In the genomic region with DNA sequence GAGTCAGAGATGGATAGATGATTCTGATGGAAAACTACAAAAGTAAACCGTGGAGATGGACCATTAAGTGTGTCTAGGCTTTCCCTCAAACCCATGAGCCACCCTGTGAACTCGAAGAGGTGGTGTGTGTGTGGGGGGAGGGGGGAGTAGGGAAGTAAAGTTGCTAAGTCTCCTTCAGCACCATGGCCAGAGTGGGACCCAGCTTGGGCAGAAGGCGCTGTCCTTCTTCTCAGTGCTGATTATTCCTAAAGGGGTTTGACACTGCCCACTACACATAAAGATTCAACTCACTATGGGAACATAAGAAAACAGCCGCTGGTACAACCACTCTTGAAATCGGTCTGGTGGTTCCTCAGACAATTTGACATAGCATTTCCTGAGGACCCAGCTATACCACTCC, we compare ENCODE assay signal across 11 mouse cellular contexts. TPM values are rescaled to one million over a fixed set of nuclear protein-coding genes. Genes with fewer than 3 reads are reported as not detected.
A peak's percentile ranks its signal among the peaks of the same experiment; 100 is the strongest.
DNase-seq lines count a peak whose midpoint lies in the region; ATAC-seq and TF ChIP-seq lines count a peak whose summit lies in the region.
"Had no signal": no experiment of that assay in that cellular context is flagged by ENCODE, and none has a peak within 500 bp of the region (broad histone marks: within the 10 kb centered on the region; RNA-seq: fewer than 3 reads in every experiment).

No protein-coding gene starts in this region.

- no peak for ATAC-seq in heart, postnatal 0 days (ENCODE audit: insufficient read depth, low read depth)
- no peak for ATAC-seq in midbrain, embryonic 14.5 days (ENCODE audit: low FRiP score, low TSS enrichment)
- ATAC-seq in midbrain, embryonic 11.5 days (ENCODE audit: low FRiP score) = no peak

- no peak for TF ChIP-seq CTCF in heart, postnatal 0 days (IDR thresholded peaks at IDR 0.05; ENCODE audit: low read depth)

- H3K4me3 ChIP-seq in heart, postnatal 0 days (ENCODE audit: low read depth, low read length) = no peak overlapping the region
- no peak overlapping the region for H3K4me3 ChIP-seq in heart, embryonic 10.5 days
- H3K4me3 ChIP-seq in midbrain, embryonic 14.5 days (replicated peaks; ENCODE audit: low read depth, low read length) = no peak overlapping the region
- H3K4me3 ChIP-seq in midbrain, embryonic 11.5 days (ENCODE audit: low read depth, low read length) = no peak overlapping the region

- DNase-seq in heart, postnatal 0 days (ENCODE audit: low spot score) = peak; percentile 45
- DNase-seq in heart, embryonic 10.5 days (ENCODE audit: low spot score) = no peak
- DNase-seq in midbrain, embryonic 14.5 days = peak; percentile 37
- no peak for DNase-seq in midbrain, embryonic 11.5 days (ENCODE audit: low spot score, missing footprints)
- peak; percentile 20 for DNase-seq in embryo, embryonic 11.5 days (ENCODE audit: low read depth, low spot score)
- DNase-seq in retina, postnatal 1 day = peak; percentile 26
- DNase-seq in gastrocnemius, postnatal 14 days = no peak
- DNase-seq in layer of hippocampus, adult 8-10 months (ENCODE audit: low spot score in 2 of 2) = no peak
- DNase-seq: cerebellum, adult 11-12 months; thymus, postnatal 14 days had no signal

- WGBS in heart, postnatal 0 days = 36% methylated on average over 5 of the region's 5 CpGs
- 31% methylated on average over 5 of the region's 5 CpGs for WGBS in heart, embryonic 10.5 days
- 42% methylated on average over 5 of the region's 5 CpGs for WGBS in midbrain, embryonic 14.5 days
- 44% methylated on average over 5 of the region's 5 CpGs for WGBS in midbrain, embryonic 11.5 days

- H3K9ac ChIP-seq in heart, postnatal 0 days (replicated peaks; ENCODE audit: low read depth, low read length) = no peak overlapping the region
- no peak overlapping the region for H3K9ac ChIP-seq in midbrain, embryonic 14.5 days (replicated peaks; ENCODE audit: low read length)
- no peak overlapping the region for H3K9ac ChIP-seq in midbrain, embryonic 11.5 days (ENCODE audit: low read length)

- intact Hi-C loops in gastrocnemius, postnatal 14 days (cut with DNase I; ENCODE audit: low total_unique reads) = no loop called here

- H3K9me3 ChIP-seq in heart, postnatal 0 days (replicated peaks; ENCODE audit: control insufficient read depth, low read length) = no peaks in the 10 kb centered on the region
- H3K9me3 ChIP-seq in heart, embryonic 10.5 days = no peaks in the 10 kb centered on the region
- H3K9me3 ChIP-seq in midbrain, embryonic 14.5 days (ENCODE audit: control insufficient read depth, low read length) = no peaks in the 10 kb centered on the region
- H3K9me3 ChIP-seq in midbrain, embryonic 11.5 days (ENCODE audit: control insufficient read depth, low read length) = no peaks in the 10 kb centered on the region

- no peaks in the 10 kb centered on the region for H3K36me3 ChIP-seq in heart, postnatal 0 days (replicated peaks; ENCODE audit: control insufficient read depth, insufficient read depth, low read length)
- no peaks in the 10 kb centered on the region for H3K36me3 ChIP-seq in heart, embryonic 10.5 days
- no peaks in the 10 kb centered on the region for H3K36me3 ChIP-seq in midbrain, embryonic 14.5 days (ENCODE audit: control insufficient read depth, insufficient read depth, low read length)
- no peaks in the 10 kb centered on the region for H3K36me3 ChIP-seq in midbrain, embryonic 11.5 days (ENCODE audit: control insufficient read depth, insufficient read depth, low read length)

- H3K4me1 ChIP-seq in heart, postnatal 0 days (ENCODE audit: control insufficient read depth, insufficient read depth) = no peaks in the 10 kb centered on the region
- H3K4me1 ChIP-seq in heart, embryonic 10.5 days = no peaks in the 10 kb centered on the region
- H3K4me1 ChIP-seq in midbrain, embryonic 14.5 days (ENCODE audit: control insufficient read depth, insufficient read depth, low read length) = peaks cover 8% of the 10 kb centered on the region
- no peaks in the 10 kb centered on the region for H3K4me1 ChIP-seq in midbrain, embryonic 11.5 days (ENCODE audit: control insufficient read depth, insufficient read depth, low read length)

- H3K27ac ChIP-seq in heart, postnatal 0 days (ENCODE audit: low read depth) = no peak overlapping the region
- H3K27ac ChIP-seq in heart, embryonic 10.5 days = no peak overlapping the region
- H3K27ac ChIP-seq in midbrain, embryonic 14.5 days (replicated peaks; ENCODE audit: low read depth, low read length) = no peak overlapping the region
- H3K27ac ChIP-seq in midbrain, embryonic 11.5 days (ENCODE audit: low read depth, low read length) = no peak overlapping the region

- H3K4me2 ChIP-seq in heart, postnatal 0 days (ENCODE audit: low read depth, low read length) = no peak overlapping the region
- H3K4me2 ChIP-seq in midbrain, embryonic 14.5 days (ENCODE audit: low read length) = no peak overlapping the region
- H3K4me2 ChIP-seq in midbrain, embryonic 11.5 days = no peak overlapping the region

- no peaks in the 10 kb centered on the region for H3K27me3 ChIP-seq in heart, postnatal 0 days (ENCODE audit: control insufficient read depth, insufficient read depth, low read length)
- no peaks in the 10 kb centered on the region for H3K27me3 ChIP-seq in heart, embryonic 10.5 days (ENCODE audit: insufficient read depth, poor library complexity, severe bottlenecking)
- no peaks in the 10 kb centered on the region for H3K27me3 ChIP-seq in midbrain, embryonic 14.5 days (ENCODE audit: control insufficient read depth, insufficient read depth, low read length)
- no peaks in the 10 kb centered on the region for H3K27me3 ChIP-seq in midbrain, embryonic 11.5 days (ENCODE audit: control insufficient read depth, insufficient read depth, low read length)

- no peak for TF ChIP-seq EP300 in heart, postnatal 0 days (IDR thresholded peaks at IDR 0.05; ENCODE audit: low read depth)

RNA-seq across cellular contexts. Expression of a gene that starts 32.9 kb away (rescaled TPM):
- total RNA-seq in heart, postnatal 0 days (2014; rRNA removed; ENCODE audit: low replicate concordance) = not detected in 2 replicates
- polyA plus RNA-seq in heart, postnatal 0 days (2015; fragmentation: Nextera tagmentation; extraction: Ambion mirVana) = not detected in 2 replicates
- polyA plus RNA-seq in heart, embryonic 10.5 days (2016; fragmentation: Nextera tagmentation; extraction: Ambion mirVana) = not detected in 2 replicates
- 0.24 TPM in 1 of 2 replicates, not detected in the other for polyA plus RNA-seq in midbrain, embryonic 14.5 days (2014; fragmentation: Nextera tagmentation; extraction: Ambion mirVana)
- polyA plus RNA-seq in midbrain, embryonic 11.5 days (2014; fragmentation: Nextera tagmentation; extraction: Ambion mirVana) = not detected in 2 replicates
- under 1 TPM; 0.29 to 0.37 TPM for total RNA-seq in gastrocnemius, postnatal 14 days (2021)
- total RNA-seq in layer of hippocampus, adult 8-10 months (2022) = not detected
- polyA plus RNA-seq: liver, embryonic 16.5 days had no signal

RNA-seq across cellular contexts. Expression of a gene that starts 38.7 kb away (rescaled TPM):
- not detected in 2 replicates for total RNA-seq in heart, postnatal 0 days (2014; rRNA removed; ENCODE audit: low replicate concordance)
- not detected in 2 replicates for polyA plus RNA-seq in heart, postnatal 0 days (2015; fragmentation: Nextera tagmentation; extraction: Ambion mirVana)
- not detected in 2 replicates for polyA plus RNA-seq in heart, embryonic 10.5 days (2016; fragmentation: Nextera tagmentation; extraction: Ambion mirVana)
- not detected in 2 replicates for polyA plus RNA-seq in midbrain, embryonic 14.5 days (2014; fragmentation: Nextera tagmentation; extraction: Ambion mirVana)
- not detected in 2 replicates for polyA plus RNA-seq in midbrain, embryonic 11.5 days (2014; fragmentation: Nextera tagmentation; extraction: Ambion mirVana)
- total RNA-seq in gastrocnemius, postnatal 14 days (2021) = not detected
- under 1 TPM in 1 of 4 experiments, not detected in 3; 0.10 TPM for total RNA-seq in layer of hippocampus, adult 8-10 months (2022)
- polyA plus RNA-seq: liver, embryonic 16.5 days had no signal

RNA-seq across cellular contexts. Expression of a gene that starts 47.3 kb away (rescaled TPM):
- 49.8 and 69.6 TPM in 2 replicates for total RNA-seq in heart, postnatal 0 days (2014; rRNA removed; ENCODE audit: low replicate concordance)
- 74.1 and 75.7 TPM in 2 replicates for polyA plus RNA-seq in heart, postnatal 0 days (2015; fragmentation: Nextera tagmentation; extraction: Ambion mirVana)
- polyA plus RNA-seq in heart, embryonic 10.5 days (2016; fragmentation: Nextera tagmentation; extraction: Ambion mirVana) = 29.4 and 38.8 TPM in 2 replicates
- polyA plus RNA-seq in midbrain, embryonic 14.5 days (2014; fragmentation: Nextera tagmentation; extraction: Ambion mirVana) = 68.9 and 85.1 TPM in 2 replicates
- polyA plus RNA-seq in midbrain, embryonic 11.5 days (2014; fragmentation: Nextera tagmentation; extraction: Ambion mirVana) = 27.5 and 29.2 TPM in 2 replicates
- total RNA-seq in gastrocnemius, postnatal 14 days (2021) = 10 to 100 TPM; 61.0 to 66.0 TPM
- total RNA-seq in layer of hippocampus, adult 8-10 months (2022) = 10 to 100 TPM; 76.2 to 95.9 (median 85.0) TPM

RNA-seq across cellular contexts. Expression of a gene that starts 51.8 kb away (rescaled TPM):
- not detected in 2 replicates for total RNA-seq in heart, postnatal 0 days (2014; rRNA removed; ENCODE audit: low replicate concordance)
- polyA plus RNA-seq in heart, postnatal 0 days (2015; fragmentation: Nextera tagmentation; extraction: Ambion mirVana) = not detected in 2 replicates
- polyA plus RNA-seq in heart, embryonic 10.5 days (2016; fragmentation: Nextera tagmentation; extraction: Ambion mirVana) = not detected in 2 replicates
- not detected in 2 replicates for polyA plus RNA-seq in midbrain, embryonic 14.5 days (2014; fragmentation: Nextera tagmentation; extraction: Ambion mirVana)
- polyA plus RNA-seq in midbrain, embryonic 11.5 days (2014; fragmentation: Nextera tagmentation; extraction: Ambion mirVana) = not detected in 2 replicates
- not detected for total RNA-seq in gastrocnemius, postnatal 14 days (2021)
- not detected for total RNA-seq in layer of hippocampus, adult 8-10 months (2022)
- polyA plus RNA-seq: liver, embryonic 16.5 days had no signal

Comparison
In these comparisons a context has a peak if more than half of its experiments do, and no peak if none do; other contexts are left out.
1. DNase-seq: peak in heart, postnatal 0 days (single experiment), midbrain, embryonic 14.5 days (single experiment), embryo, embryonic 11.5 days (single experiment) and retina, postnatal 1 day (single experiment); none in heart, embryonic 10.5 days (single experiment), midbrain, embryonic 11.5 days (single experiment), gastrocnemius, postnatal 14 days (single experiment) and layer of hippocampus, adult 8-10 months (0 of 2).